Mouse (Mus musculus) forebrain, embryonic 13.5 days (tissue): ENCODE measurements at regions not wholly inside any gene's neighbourhood (a gene's known extent, or its start where the extent isn't known, plus 50 kb on each side); places are given as distances from the start of the nearest gene placed in this dataset.

Experiments
- ATAC-seq: fragments of 200-750 bp; cut with Nextera tagmentation; 2 replicates; pipeline ENCODE4 v1.8.0; 2017
- H3K27ac ChIP-seq: fragments of 300-500 bp; sonication (generic); 2 replicates; pipeline ENCODE4 v1.5.1; 2015; ENCODE audit warnings: inconsistent platforms, mild to moderate bottlenecking, moderate library complexity
- H3K27me3 ChIP-seq: fragments of 300-500 bp; sonication (generic); 2 replicates; pipeline ENCODE4 v1.6.1; 2015; ENCODE audit warnings: mild to moderate bottlenecking, inconsistent platforms
- H3K36me3 ChIP-seq: fragments of 300-500 bp; sonication (generic); 2 replicates; pipeline ENCODE4 v1.6.1; 2015; ENCODE audit warnings: mild to moderate bottlenecking, inconsistent platforms; ENCODE audit not compliant: poor library complexity, severe bottlenecking
- H3K4me1 ChIP-seq: fragments of 300-500 bp; sonication (generic); 2 replicates; pipeline ENCODE4 v1.6.1; 2015; ENCODE audit warnings: inconsistent platforms
- H3K4me2 ChIP-seq: fragments of 300-500 bp; sonication (generic); 2 replicates; pipeline ENCODE4 v1.6.1; 2015; ENCODE audit warnings: inconsistent platforms, mild to moderate bottlenecking, moderate library complexity
- H3K4me3 ChIP-seq: fragments of 300-500 bp; sonication (generic); 2 replicates; pipeline ENCODE4 v1.5.1; 2015; ENCODE audit warnings: mild to moderate bottlenecking, inconsistent platforms
- H3K9ac ChIP-seq: fragments of 300-500 bp; sonication (generic); 2 replicates; pipeline ENCODE4 v1.6.1; 2015; ENCODE audit warnings: mild to moderate bottlenecking, inconsistent platforms
- H3K9me3 ChIP-seq: fragments of 300-500 bp; sonication (generic); replicated peaks from 2 replicates; pipeline ENCODE4 v1.6.1; 2016; ENCODE audit warnings: inconsistent platforms
- WGBS: fragments of 180-500 bp; shearing (Covaris S2); methylation state at CpG from one replicate; pipeline ENCODE4 v1.1.7; 2015; 5-methylcytosine and 5-hydroxymethylcytosine counted together

DNA sequence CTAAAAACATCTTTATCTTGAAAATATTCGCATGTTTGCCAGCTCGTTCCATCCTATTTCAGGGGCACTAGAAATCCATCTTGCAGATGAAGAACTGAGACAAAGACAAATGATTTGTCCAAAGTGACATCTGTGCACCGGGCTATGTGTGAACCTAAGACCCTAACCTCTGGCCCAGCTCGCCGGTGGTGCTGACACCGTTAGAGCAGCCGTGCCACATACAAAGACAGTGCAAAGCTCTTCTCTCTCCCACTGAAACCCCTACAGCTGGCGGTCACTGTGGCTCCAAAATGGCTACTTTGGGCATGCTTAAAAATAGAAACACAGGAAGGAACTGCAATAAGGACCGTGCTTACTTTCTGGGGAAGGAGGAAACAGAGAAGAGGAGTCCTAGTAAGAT, 215.6 kb upstream of the Gpc5 start:
- 77% methylated on average over 9 of the region's 9 CpGs for WGBS
- Histone ChIP-seq H3K9me3 (no peaks in the 10 kb centered on the region), H3K9ac (no peak overlapping the region), H3K27me3 (no peaks in the 10 kb centered on the region), H3K4me3 (no peak overlapping the region), H3K36me3 (no peaks in the 10 kb centered on the region), H3K27ac (no peak overlapping the region), H3K4me1 (peaks cover 3% of the 10 kb centered on the region; the same call in 1 of the 2 replicates), H3K4me2 (no peak overlapping the region)
- ATAC-seq = no peak

GRCm38 (mm10) chr14:114877477-114877876, 214.5 kb upstream of the Gpc5 start:
- H3K4me3 ChIP-seq = no peak overlapping the region
- H3K4me2 ChIP-seq = no peak overlapping the region
- WGBS = 39% methylated on average over 5 of the region's 5 CpGs
- no peak for ATAC-seq
- H3K9ac ChIP-seq = no peak overlapping the region
- no peaks in the 10 kb centered on the region for H3K27me3 ChIP-seq
- H3K4me1 ChIP-seq = peaks cover 3% of the 10 kb centered on the region; the same call in 1 of the 2 replicates
- no peaks in the 10 kb centered on the region for H3K9me3 ChIP-seq
- no peak overlapping the region for H3K27ac ChIP-seq
- H3K36me3 ChIP-seq = no peaks in the 10 kb centered on the region

DNA sequence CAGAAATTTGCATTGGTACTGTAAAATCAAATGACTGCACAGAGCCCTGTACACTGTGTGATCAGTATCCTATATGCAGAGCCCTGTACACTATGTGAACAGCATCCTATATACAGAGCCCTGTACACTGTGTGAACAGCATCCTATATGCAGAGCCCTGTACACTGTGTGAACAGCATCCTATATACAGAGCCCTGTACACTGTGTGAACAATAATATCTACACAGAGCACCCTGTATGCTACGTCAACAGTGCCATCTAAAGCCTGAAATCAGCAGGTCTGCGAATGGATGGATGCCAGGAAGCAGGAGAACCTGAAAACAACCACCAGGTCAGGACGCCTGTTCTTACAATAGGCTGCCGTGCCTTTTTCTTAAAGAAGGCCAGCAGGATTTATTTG, 211.7 kb upstream of the Gpc5 start:
- WGBS = 51% methylated on average over 4 of the region's 4 CpGs
- peaks cover 3% of the 10 kb centered on the region; the same call in 1 of the 2 replicates for H3K4me1 ChIP-seq
- H3K9ac ChIP-seq = no peak overlapping the region
- H3K9me3 ChIP-seq = no peaks in the 10 kb centered on the region
- peak; percentile 70 for ATAC-seq
- H3K36me3 ChIP-seq = no peaks in the 10 kb centered on the region
- H3K4me2 ChIP-seq = no peak overlapping the region
- no peak overlapping the region for H3K27ac ChIP-seq
- H3K4me3 ChIP-seq = no peak overlapping the region
- H3K27me3 ChIP-seq = no peaks in the 10 kb centered on the region

GRCm38 (mm10) chr14:114904109-114904508, 187.9 kb upstream of the Gpc5 start:
- Histone ChIP-seq H3K4me3 (no peak overlapping the region), H3K9ac (no peak overlapping the region), H3K27ac (no peak overlapping the region), H3K4me2 (no peak overlapping the region), H3K36me3 (no peaks in the 10 kb centered on the region), H3K27me3 (no peaks in the 10 kb centered on the region), H3K4me1 (no peaks in the 10 kb centered on the region), H3K9me3 (no peaks in the 10 kb centered on the region)
- no peak for ATAC-seq
- WGBS = 83% methylated on average over 2 of the region's 2 CpGs

DNA sequence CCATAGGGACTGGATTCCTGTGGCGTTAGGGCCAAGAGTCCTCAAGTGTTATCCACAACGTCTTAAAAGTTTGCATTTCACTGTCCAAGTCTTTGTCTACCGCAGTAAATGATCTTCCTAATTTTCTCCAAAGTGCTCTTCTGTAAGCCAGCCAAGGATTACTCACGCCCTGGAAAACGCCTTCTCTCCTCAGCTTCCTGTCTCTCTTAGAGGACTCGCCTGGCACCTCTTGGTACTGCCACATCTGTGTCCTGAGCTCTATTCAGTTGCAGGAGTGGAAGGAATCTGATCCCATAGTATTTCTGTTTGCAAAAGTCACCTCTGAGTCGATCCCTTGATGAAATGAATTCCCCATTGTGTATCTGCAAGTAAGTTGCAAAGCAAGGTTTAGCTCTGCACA, 179.7 kb upstream of the Gpc5 start:
- H3K4me2 ChIP-seq = no peak overlapping the region
- ATAC-seq = no peak
- H3K27me3 ChIP-seq = no peaks in the 10 kb centered on the region
- no peaks in the 10 kb centered on the region for H3K9me3 ChIP-seq
- no peak overlapping the region for H3K4me3 ChIP-seq
- no peak overlapping the region for H3K9ac ChIP-seq
- H3K4me1 ChIP-seq = no peaks in the 10 kb centered on the region
- H3K36me3 ChIP-seq = no peaks in the 10 kb centered on the region
- 82% methylated on average over 7 of the region's 7 CpGs for WGBS
- no peak overlapping the region for H3K27ac ChIP-seq

- no peak overlapping the region for H3K4me3 ChIP-seq
- 57% methylated on average over 5 of the region's 5 CpGs for WGBS
- no peak overlapping the region for H3K9ac ChIP-seq
- no peak overlapping the region for H3K4me2 ChIP-seq
- H3K9me3 ChIP-seq = no peaks in the 10 kb centered on the region
- H3K36me3 ChIP-seq = no peaks in the 10 kb centered on the region
- no peak overlapping the region for H3K27ac ChIP-seq
- peak; percentile 73 for ATAC-seq
- no peaks in the 10 kb centered on the region for H3K4me1 ChIP-seq
- H3K27me3 ChIP-seq = no peaks in the 10 kb centered on the region
Observed at GRCm38 (mm10) chr14:114913238-114913637, 178.8 kb upstream of the Gpc5 start.

DNA sequence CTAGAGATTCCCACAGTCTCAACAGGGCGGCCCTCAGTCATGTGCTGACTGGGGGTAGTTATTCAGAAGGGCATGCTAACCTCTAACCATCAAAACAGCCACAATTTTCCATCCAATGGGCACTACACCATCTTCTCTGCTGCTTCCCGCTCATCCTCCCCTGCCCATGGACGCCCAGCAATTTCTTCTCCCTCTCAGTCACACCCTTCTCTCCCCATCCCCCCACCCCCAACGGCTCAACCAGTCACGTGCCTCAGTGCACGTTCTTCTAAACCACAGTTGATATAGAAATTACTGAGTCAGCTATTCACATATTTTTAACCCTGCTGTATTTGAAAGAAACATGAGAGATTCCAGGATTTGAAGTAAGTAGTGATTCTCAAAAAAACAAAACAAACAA, 146.3 kb upstream of the Gpc5 start:
- no peak for ATAC-seq
- WGBS = 83% methylated on average over 6 of the region's 6 CpGs
- Histone ChIP-seq H3K4me1 (no peaks in the 10 kb centered on the region), H3K4me3 (no peak overlapping the region), H3K27me3 (no peaks in the 10 kb centered on the region), H3K9me3 (no peaks in the 10 kb centered on the region), H3K36me3 (no peaks in the 10 kb centered on the region), H3K4me2 (no peak overlapping the region), H3K27ac (no peak overlapping the region), H3K9ac (no peak overlapping the region)

- H3K9me3 ChIP-seq = no peaks in the 10 kb centered on the region
- no peak overlapping the region for H3K9ac ChIP-seq
- no peak overlapping the region for H3K4me2 ChIP-seq
- H3K4me1 ChIP-seq = no peaks in the 10 kb centered on the region
- no peak overlapping the region for H3K4me3 ChIP-seq
- no peaks in the 10 kb centered on the region for H3K27me3 ChIP-seq
- 77% methylated on average over 7 of the region's 7 CpGs for WGBS
- H3K36me3 ChIP-seq = no peaks in the 10 kb centered on the region
- no peak overlapping the region for H3K27ac ChIP-seq
- ATAC-seq = no peak
Observed at GRCm38 (mm10) chr14:114946321-114946720, 145.7 kb upstream of the Gpc5 start.

GRCm38 (mm10) chr14:114948341-114949155, 143.5 kb upstream of the Gpc5 start:
- no peak overlapping the region for H3K27ac ChIP-seq
- H3K27me3 ChIP-seq = no peaks in the 10 kb centered on the region
- no peak for ATAC-seq
- no peaks in the 10 kb centered on the region for H3K9me3 ChIP-seq
- H3K4me2 ChIP-seq = peak overlapping the region; percentile 35
- peaks cover 6% of the 10 kb centered on the region; the same call in 1 of the 2 replicates for H3K4me1 ChIP-seq
- WGBS = 49% methylated on average over 21 of the region's 21 CpGs
- H3K4me3 ChIP-seq = peak overlapping the region; percentile 8
- H3K36me3 ChIP-seq = no peaks in the 10 kb centered on the region
- H3K9ac ChIP-seq = no peak overlapping the region

DNA sequence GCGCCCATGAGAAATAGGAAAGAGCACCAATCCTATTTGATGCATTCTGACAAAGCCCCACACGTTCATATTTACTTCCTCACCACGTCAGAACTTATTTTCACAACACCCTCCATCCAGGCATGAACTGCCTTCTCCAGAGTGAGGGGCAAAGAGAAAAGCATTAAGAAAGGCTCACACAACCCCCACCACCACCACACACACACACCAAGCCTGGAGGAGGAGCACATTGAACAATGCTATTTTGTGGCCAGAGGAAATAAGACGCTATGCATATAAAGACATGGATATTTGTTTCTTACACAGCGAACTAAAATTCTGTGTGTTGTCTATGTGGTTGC, 142.9 kb upstream of the Gpc5 start:
- Histone ChIP-seq H3K4me1 (peaks cover 6% of the 10 kb centered on the region; the same call in 1 of the 2 replicates), H3K9me3 (no peaks in the 10 kb centered on the region), H3K27ac (no peak overlapping the region), H3K9ac (no peak overlapping the region), H3K36me3 (no peaks in the 10 kb centered on the region), H3K4me3 (no peak overlapping the region), H3K27me3 (no peaks in the 10 kb centered on the region), H3K4me2 (peak overlapping the region; percentile 35; the same call in 1 of the 2 replicates)
- no peak for ATAC-seq
- WGBS = 59% methylated on average over 5 of the region's 5 CpGs

DNA sequence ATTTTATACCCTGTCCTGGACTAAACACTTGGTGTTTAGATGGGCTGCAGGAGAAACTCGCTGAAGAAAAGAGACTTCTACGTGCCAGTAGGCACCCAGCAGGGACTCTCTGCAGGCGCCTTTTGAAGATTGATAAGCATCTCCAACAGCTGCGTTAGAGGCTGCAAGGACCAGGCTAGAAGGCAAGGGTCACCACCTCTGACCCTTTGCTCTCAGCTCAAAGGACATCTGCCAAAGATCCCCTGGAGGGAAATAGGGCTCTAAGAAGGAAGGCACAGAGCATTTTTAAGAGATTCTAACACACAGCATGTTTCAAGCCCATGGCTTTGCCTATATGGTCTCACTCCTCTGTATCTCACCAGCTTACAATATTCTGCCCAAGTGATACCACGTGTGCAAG, 139.7 kb upstream of the Gpc5 start:
- ATAC-seq = 0 out of 2 replicates have a peak, but pooled peaks have one; percentile 32
- no peaks in the 10 kb centered on the region for H3K36me3 ChIP-seq
- WGBS = 7% methylated on average over 5 of the region's 5 CpGs

DNA sequence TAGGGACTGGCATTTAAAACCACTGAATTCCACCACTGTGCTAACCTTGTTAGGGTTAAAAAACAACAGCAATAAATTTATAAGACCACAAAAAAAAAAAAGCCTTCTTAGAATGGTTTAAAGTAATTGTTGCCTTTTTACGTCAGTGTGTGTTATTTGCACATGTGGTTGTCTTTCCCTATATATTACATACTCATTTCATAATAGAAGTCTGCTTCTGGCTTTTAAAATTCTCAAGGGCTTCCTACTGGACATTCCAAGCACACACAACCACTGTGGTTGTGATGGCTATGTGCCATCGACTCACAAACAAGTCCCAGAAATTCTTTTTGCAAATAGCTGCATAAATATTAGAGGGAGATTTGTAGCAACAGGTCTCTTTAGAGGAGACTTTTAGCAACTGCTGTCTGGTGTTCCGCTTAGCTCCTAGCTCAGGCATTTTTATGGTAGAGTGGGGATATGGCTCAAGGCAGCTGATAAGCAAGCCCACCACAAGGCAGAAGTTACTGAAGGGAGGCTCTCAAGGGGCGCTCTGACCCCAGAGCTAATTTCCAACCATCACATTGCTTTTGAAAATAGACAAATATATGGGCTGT, 138.8 kb upstream of the Gpc5 start:
- Histone ChIP-seq H3K9ac (no peak overlapping the region), H3K9me3 (no peaks in the 10 kb centered on the region), H3K36me3 (no peaks in the 10 kb centered on the region), H3K27me3 (no peaks in the 10 kb centered on the region), H3K4me2 (no peak overlapping the region), H3K4me1 (peaks cover 12% of the 10 kb centered on the region; the same call in 1 of the 2 replicates), H3K27ac (no peak overlapping the region), H3K4me3 (no peak overlapping the region)
- ATAC-seq = no peak
- 49% methylated on average over 4 of the region's 4 CpGs for WGBS

More for the DNA sequence above, 139.7 kb upstream of the Gpc5 start:
- H3K27ac ChIP-seq = no peak overlapping the region
- H3K4me2 ChIP-seq = no peak overlapping the region
- no peaks in the 10 kb centered on the region for H3K9me3 ChIP-seq
- H3K27me3 ChIP-seq = no peaks in the 10 kb centered on the region
- H3K4me3 ChIP-seq = no peak overlapping the region
- peaks cover 12% of the 10 kb centered on the region; the same call in 1 of the 2 replicates for H3K4me1 ChIP-seq
- H3K9ac ChIP-seq = no peak overlapping the region
